Mouse (Mus musculus): Measurements from ENCODE around the gene Osbpl7.

The Osbpl7 gene

DNA sequence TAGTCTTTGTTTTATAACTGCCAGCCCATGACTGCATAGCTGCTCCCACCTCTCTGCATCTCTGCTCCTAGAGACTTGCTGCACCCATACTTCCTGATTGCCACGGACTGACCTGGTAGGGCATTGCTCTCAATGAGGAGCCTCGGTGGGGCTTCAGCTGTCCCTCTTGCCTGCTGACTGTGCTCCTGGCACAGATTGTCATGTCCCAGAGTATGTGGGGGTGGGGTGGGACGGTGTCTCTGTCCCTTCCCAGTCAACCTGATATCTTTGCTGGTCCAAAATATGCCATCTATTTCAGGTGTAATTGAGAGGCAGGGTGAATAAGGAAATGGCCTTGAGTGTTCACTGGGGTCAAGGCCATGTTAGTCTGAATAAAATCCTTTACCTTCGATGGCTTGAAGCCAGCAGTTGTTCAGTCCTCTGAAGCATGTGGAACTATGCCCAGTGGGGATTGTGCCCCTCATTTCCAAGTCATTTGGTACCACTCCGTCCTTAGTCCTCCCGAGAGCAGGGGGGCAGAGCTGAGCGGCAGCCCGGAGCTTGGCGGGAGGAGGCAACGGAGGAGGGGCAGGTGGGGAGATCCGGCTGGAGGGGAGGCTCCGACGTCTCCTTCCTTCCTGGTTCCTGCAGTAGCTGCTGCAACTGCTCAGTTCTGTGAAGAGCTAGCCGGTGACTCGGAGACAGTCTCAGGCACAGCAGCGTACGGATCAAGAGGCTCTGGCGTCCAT lies at the start of gene Osbpl7:
Gene Osbpl7, plus strand, starts transcription at position 413 of the 728 bp plus-strand sequence.
- peak; percentile 85 for DNase-seq (ENCODE audit: low spot score)

GRCm38 (mm10) chr11:97003170-97003569 lies 47.3 kb upstream of the Osbpl7 start:
- no peak for DNase-seq (ENCODE audit: low spot score)

GRCm38 (mm10) chr11:97007093-97007794 lies 43.2 kb upstream of the Osbpl7 start:
- no peak for DNase-seq (ENCODE audit: low spot score)

- no peak for DNase-seq (ENCODE audit: low spot score)
Observed at GRCm38 (mm10) chr11:97009198-97009790, 41.1 kb upstream of the Osbpl7 start.

DNA sequence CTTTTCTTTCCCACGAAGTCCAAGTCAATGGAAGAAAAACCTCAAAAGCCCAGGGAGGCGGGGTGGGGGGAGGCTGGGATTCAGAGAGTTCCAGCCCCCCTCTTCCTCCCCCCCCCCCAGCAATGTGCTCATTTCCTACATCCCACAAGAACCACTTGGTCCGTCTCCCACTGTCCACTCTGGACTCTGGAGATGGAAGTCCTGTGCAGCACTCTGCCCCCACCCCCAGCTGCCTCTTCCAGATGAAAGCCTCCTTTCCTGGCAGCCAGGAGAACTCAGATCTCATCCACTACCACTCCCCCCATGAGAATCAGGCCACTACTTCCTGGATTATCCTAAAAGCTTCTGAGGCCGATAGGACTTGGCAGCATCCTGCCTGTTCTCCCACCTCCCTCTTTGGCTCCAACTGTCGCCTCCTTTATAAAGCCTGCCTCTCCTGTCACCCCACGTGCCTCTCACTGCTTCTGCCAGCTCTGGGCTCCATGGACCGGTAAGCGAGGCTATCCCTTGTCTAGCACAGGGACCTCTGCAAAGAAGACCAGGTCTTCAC lies 37.2 kb upstream of the Osbpl7 start, which contains the start of gene Sp6:
Gene Sp6, plus strand, starts transcription at position 274 of the 550 bp plus-strand sequence.
- DNase-seq (ENCODE audit: low spot score): no peak

GRCm38 (mm10) chr11:97017696-97018582 lies 32.5 kb upstream of the Osbpl7 start:
- DNase-seq (ENCODE audit: low spot score): peak; percentile 28

- DNase-seq (ENCODE audit: low spot score): peak; percentile 27
Observed at GRCm38 (mm10) chr11:97018583-97019344, 31.7 kb upstream of the Osbpl7 start.

- DNase-seq (ENCODE audit: low spot score): peak; percentile 34
Observed at GRCm38 (mm10) chr11:97019345-97019708, 31.1 kb upstream of the Osbpl7 start.

GRCm38 (mm10) chr11:97021121-97021765 lies 29.2 kb upstream of the Osbpl7 start:
- DNase-seq (ENCODE audit: low spot score): peak; percentile 44

DNA sequence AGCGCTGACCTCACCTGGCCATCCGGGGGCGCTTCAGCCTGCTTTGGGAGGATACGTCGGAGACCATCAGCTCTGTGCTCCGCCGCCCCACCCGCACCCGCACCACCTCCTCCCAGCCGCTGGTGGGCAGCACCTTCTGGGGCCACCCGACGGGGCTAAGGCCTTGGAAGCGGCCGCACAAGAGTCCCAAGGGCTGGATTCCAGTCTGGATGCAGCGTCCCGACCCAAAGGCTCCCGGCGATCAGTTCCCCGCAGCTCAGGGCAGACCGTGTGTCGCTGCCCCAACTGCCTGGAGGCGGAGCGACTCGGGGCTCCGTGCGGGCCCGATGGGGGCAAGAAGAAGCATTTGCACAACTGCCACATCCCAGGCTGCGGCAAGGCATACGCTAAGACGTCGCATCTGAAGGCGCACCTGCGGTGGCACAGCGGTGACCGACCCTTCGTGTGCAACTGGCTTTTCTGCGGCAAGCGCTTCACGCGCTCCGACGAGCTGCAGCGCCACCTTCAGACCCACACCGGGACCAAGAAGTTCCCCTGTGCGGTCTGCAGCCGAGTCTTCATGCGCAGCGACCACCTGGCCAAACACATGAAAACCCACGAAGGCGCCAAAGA lies 28.4 kb upstream of the Osbpl7 start:
- DNase-seq (ENCODE audit: low spot score): peak; percentile 86

GRCm38 (mm10) chr11:97024977-97025376 lies 25.5 kb upstream of the Osbpl7 start:
- DNase-seq (ENCODE audit: low spot score): no peak

DNA sequence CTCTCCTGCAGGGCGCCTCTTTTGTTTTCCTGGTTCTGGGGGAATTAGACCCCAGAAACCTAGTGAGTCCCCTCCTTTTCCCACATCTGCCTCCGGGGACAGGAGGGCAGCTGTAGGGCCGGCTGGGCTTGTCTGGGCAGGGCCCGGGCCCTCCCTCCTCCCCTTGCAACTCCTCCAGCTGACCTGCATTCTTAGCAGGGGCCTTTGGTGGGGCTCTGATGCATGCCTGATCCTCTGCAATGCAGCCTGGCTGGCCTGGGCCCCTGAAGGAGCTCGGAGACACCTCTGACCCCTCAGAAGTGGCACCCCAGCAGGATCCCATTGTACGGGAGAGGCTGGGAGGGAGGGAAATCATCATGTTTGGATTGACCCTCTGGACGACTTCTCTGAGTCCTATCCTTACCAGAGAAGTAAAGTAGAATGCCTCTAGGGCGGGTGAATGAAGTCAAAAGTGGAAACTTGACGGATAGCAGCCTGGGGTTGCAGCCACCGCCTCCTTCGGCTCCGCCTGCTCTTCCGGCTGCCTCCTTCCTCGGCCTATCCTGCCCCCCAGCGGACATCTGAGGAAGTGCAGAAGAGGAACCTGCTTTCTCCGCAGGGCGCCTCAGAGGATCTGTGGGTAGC lies 24.6 kb upstream of the Osbpl7 start:
- peak; percentile 94 for DNase-seq (ENCODE audit: low spot score)

DNA sequence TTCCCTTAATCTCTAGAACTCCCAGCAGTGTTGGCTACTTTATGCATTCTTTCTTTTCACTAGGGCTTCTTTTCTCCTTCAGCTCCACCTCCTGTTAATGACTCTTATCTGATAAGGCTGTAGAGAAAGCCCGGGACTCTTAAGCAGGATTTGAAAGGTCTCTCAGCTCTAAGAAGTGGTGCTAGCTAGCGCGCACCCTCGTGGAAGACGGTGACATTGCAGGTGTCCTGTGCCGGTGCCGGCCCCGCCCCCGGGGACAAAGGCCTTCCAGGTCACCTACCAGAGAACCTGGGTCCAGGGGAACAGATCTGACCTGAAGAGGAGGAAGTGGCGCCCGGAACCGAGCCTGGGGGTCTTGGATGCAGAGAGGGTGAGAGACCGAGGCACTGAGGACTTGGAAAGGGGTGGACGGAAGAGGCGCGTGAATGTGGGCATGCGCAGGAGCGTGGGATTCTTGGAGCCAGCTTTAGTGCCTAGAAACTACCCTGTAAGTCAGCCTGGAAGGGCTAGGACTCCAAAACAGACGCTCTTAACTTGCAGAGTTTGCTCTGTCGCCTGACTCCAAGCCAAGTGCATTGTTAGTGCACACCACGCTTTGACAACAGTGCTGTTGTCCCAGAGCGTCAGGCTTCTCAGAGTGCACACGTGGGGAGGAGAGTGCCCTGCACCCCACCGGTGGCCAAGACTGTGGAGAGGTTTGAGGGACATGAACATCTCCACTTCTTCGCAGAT lies 20.6 kb upstream of the Osbpl7 start, which contains the start of gene Scrn2:
Gene Scrn2, plus strand, starts transcription at position 253 of the 732 bp plus-strand sequence.
- peak; percentile 96 for DNase-seq (ENCODE audit: low spot score)

DNA sequence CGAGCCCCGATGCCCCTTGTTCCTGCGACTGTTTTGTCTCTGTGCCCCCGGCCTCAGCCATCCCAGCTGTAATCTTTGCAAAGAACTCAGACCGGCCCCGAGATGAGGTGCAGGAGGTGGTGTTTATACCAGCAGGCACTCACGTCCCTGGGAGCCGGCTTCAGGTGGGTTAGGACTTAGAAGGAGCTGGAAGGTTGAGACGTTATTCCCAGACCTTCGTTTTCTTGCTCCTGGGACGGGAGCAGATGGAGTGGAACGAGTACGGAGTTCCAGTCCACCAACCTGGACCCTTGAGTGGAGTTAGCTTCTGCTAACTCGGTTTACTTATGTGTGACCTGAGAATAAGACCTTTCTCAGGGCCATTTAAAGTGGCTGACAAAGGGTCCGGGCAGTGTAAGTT lies 20.0 kb upstream of the Osbpl7 start:
- no peak for DNase-seq (ENCODE audit: low spot score)

GRCm38 (mm10) chr11:97031977-97032376 lies 18.5 kb upstream of the Osbpl7 start:
- DNase-seq (ENCODE audit: low spot score): no peak

- DNase-seq (ENCODE audit: low spot score): no peak
Observed at GRCm38 (mm10) chr11:97032499-97032898, 17.9 kb upstream of the Osbpl7 start.

DNA sequence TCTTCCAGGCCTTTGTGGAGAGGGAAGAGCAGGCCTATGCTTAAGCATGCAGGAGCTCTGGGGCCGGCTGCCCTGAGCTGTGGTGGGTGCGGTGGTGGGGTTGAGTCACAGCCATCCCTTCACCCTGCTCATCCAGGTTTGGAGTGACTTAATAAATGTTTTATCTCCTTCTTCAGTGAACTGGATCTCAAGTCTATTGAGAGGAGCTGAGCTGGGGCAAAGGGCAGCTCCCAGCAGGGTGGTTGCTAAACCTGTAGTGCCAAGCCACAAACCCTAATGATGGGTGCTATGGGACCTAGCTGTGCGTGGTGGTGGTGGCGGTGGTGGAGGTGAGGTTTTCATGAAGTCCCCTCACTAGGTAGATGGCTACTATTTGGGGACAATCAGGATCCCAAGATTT lies 16.6 kb upstream of the Osbpl7 start:
- DNase-seq (ENCODE audit: low spot score): no peak

DNA sequence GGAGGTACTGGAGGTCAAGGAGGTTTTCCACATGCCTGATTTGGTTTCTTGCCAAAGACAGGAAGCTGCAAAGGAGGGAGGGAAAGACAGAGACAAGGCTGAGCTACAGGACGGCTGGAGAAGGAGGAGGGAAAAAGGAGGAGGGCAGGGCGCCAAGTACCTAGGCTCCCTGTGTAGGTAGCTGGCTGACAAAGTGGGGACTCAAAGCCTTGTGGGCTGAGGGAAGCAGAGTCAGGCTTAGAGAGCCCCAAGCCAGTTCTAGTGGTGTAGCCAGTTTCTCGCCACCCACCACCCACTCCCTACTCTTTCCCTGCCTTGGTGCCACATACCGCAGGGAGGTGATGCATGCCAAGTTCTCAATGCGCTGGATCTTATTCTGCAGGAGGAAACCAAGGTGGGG lies 14.3 kb upstream of the Osbpl7 start:
- no peak for DNase-seq (ENCODE audit: low spot score)

GRCm38 (mm10) chr11:97038881-97039280 lies 11.5 kb upstream of the Osbpl7 start:
- DNase-seq (ENCODE audit: low spot score): no peak

All from embryo, embryonic 10 days (tissue).